Mouse (Mus musculus) liver, adult 2 months (tissue): ENCODE results near the gene Rag1. TPM values are rescaled to one million over a fixed set of nuclear protein-coding genes. Genes with fewer than 3 reads are reported as not detected.

Experiments
- DNase-seq: peaks from one replicate; pipeline ENCODE4 v3.0.0-alpha.2; 2011; ENCODE audit warnings: low read depth, low spot score; ENCODE audit errors: extremely low read depth
- H3K27ac ChIP-seq: fragments of 200-500 bp; replicated peaks from 2 replicates; pipeline ENCODE4 v1.5.1; 2012; ENCODE audit warnings: low read depth, mild to moderate bottlenecking, control low read depth, inconsistent platforms, low read length; ENCODE audit not compliant: insufficient read depth
- H3K27me3 ChIP-seq: fragments of 200-500 bp; 2 replicates; pipeline ENCODE4 v1.6.1; 2012; ENCODE audit warnings: mild to moderate bottlenecking, moderate library complexity, low read length, inconsistent platforms; ENCODE audit not compliant: control insufficient read depth, insufficient read depth
- H3K36me3 ChIP-seq: fragments of 200-500 bp; 2 replicates; pipeline ENCODE4 v1.6.1; 2012; ENCODE audit warnings: low read length, inconsistent platforms; ENCODE audit not compliant: control insufficient read depth, insufficient read depth
- H3K4me1 ChIP-seq: fragments of 200-500 bp; 2 replicates; pipeline ENCODE4 v1.6.1; 2011; ENCODE audit warnings: low read length; ENCODE audit not compliant: control insufficient read depth, insufficient read depth
- H3K4me3 ChIP-seq: fragments of 200-500 bp; 2 replicates; pipeline ENCODE4 v1.5.1; 2011; ENCODE audit warnings: low read depth, mild to moderate bottlenecking, control low read depth, low read length, moderate library complexity; ENCODE audit not compliant: insufficient read depth
- H3K79me2 ChIP-seq: fragments of 200-500 bp; 2 replicates; pipeline ENCODE4 v1.6.1; 2012; ENCODE audit warnings: inconsistent platforms, mild to moderate bottlenecking, low read length, moderate library complexity; ENCODE audit not compliant: control insufficient read depth, insufficient read depth
- H3K9ac ChIP-seq: fragments of 200-500 bp; 2 replicates; pipeline ENCODE4 v1.6.1; 2012; ENCODE audit warnings: low read depth, mild to moderate bottlenecking, control low read depth, inconsistent platforms, low read length
- CTCF ChIP-seq: fragments of 200-500 bp; IDR thresholded peaks from 2 replicates; pipeline ENCODE4 v1.5.1; 2011; ENCODE audit warnings: low read depth, low read length, control low read depth
- POLR2A ChIP-seq: fragments of 200-500 bp; IDR thresholded peaks from 2 replicates; pipeline ENCODE4 v1.6.1; 2011; ENCODE audit warnings: low read length, control low read depth; ENCODE audit not compliant: insufficient read depth; ENCODE audit errors: extremely low read depth
- WGBS: fragments of 180-500 bp; shearing (Covaris S2); methylation state at CpG from one replicate; pipeline ENCODE4 v1.1.7; 2018; 5-methylcytosine and 5-hydroxymethylcytosine counted together
- polyA plus RNA-seq: library from polyadenylated mRNA; depleted of rRNA; stranded (reverse); fragments of >200 nt; gene quantifications from 2 replicates; pipeline ENCODE4 v1.2.3, GENCODE M21; 2012
- total RNA-seq: library from RNA; depleted of rRNA; stranded (reverse); fragments of >200 nt; gene quantifications from 2 replicates; pipeline ENCODE4 v1.2.3, GENCODE M21; 2014

The Rag1 gene
- total and polyA plus RNA-seq, 2 experiments, result not detected

- H3K79me2 ChIP-seq, result no peaks in the 10 kb centered on the region
- H3K4me3 ChIP-seq, result no peak overlapping the region
- H3K27me3 ChIP-seq, result no peaks in the 10 kb centered on the region
- H3K4me1 ChIP-seq, result no peaks in the 10 kb centered on the region
- DNase-seq, result no peak
- WGBS, result 96% methylated on average over 3 of the region's 3 CpGs
- no peak overlapping the region for H3K9ac ChIP-seq
- H3K27ac ChIP-seq, result no peak overlapping the region
- no peak for TF ChIP-seq POLR2A
- TF ChIP-seq CTCF, result no peak
- H3K36me3 ChIP-seq, result no peaks in the 10 kb centered on the region
These were observed 19.4 kb upstream of the Rag1 start for GRCm38 (mm10) chr2:101668751-101669150.

DNA sequence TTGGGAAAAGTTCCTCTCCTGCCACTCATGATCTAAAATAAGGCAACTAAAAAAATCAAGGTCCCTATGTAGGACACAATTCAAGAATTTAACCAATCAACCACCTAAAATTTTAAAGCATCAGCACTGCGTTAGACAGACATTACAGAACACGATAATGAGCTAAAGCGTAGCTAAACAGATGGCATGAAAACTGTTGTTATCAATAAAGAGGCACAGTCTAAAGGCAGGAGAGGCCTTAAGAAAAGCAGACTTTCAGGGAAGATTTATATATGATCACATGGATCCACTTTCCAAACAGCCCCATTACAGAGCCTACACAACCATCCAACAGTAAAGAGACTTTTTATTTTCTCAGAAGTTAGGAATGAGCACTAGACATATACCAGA is 16.4 kb upstream of the Rag1 start:
- Histone ChIP-seq H3K9ac (no peak overlapping the region), H3K27ac (no peak overlapping the region), H3K79me2 (no peaks in the 10 kb centered on the region), H3K36me3 (no peaks in the 10 kb centered on the region), H3K4me1 (no peaks in the 10 kb centered on the region), H3K4me3 (no peak overlapping the region), H3K27me3 (no peaks in the 10 kb centered on the region)
- no peak for DNase-seq
- TF ChIP-seq POLR2A, result no peak
- TF ChIP-seq CTCF, result no peak
- 93% methylated on average over 3 of the region's 3 CpGs for WGBS

- WGBS, result 25% methylated on average over 9 of the region's 9 CpGs
- Histone ChIP-seq H3K79me2 (no peaks in the 10 kb centered on the region), H3K9ac (no peak overlapping the region), H3K36me3 (no peaks in the 10 kb centered on the region), H3K27me3 (no peaks in the 10 kb centered on the region), H3K4me3 (no peak overlapping the region), H3K27ac (no peak overlapping the region), H3K4me1 (no peaks in the 10 kb centered on the region)
- peak; percentile 50 for DNase-seq
- TF ChIP-seq POLR2A (no peak), CTCF (peak; percentile 91)
These were observed 15.9 kb upstream of the Rag1 start for GRCm38 (mm10) chr2:101665058-101665702.

DNA sequence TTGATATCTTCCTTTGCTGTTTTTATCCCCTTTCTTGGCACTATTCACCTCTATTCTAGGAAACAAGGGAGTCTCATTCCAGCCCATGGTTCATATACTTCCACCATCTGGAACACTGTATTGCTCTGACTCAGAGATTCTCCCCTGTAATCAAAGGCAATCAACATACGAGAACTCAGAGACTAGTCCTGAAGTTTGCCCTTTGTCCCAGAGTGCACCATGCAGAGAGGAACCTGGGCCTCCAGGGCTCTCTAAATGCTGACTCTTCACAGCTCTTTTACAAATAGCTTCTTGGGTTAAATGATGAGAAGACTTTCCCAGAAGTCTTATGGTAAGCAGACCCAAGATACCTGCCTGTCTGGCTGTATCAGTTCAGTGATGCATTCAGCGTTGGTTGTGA is 11.2 kb upstream of the Rag1 start:
- Histone ChIP-seq H3K4me1 (no peaks in the 10 kb centered on the region), H3K4me3 (no peak overlapping the region), H3K27ac (no peak overlapping the region), H3K36me3 (no peaks in the 10 kb centered on the region), H3K27me3 (0 out of 2 replicates have a peak, but pooled peaks cover 3% of the 10 kb centered on the region), H3K9ac (no peak overlapping the region), H3K79me2 (no peaks in the 10 kb centered on the region)
- 66% methylated on average over 2 of the region's 2 CpGs for WGBS
- no peak for DNase-seq
- TF ChIP-seq CTCF (no peak), POLR2A (no peak)

- DNase-seq, result peak; percentile 48
- WGBS, result 13% methylated on average over 14 of the region's 14 CpGs
- H3K27ac ChIP-seq, result no peak overlapping the region
These were observed 3.8 kb upstream of the Rag1 start for GRCm38 (mm10) chr2:101652921-101653597.

More at GRCm38 (mm10) chr2:101652921-101653597, 3.8 kb upstream of the Rag1 start:
- H3K79me2 ChIP-seq, result no peaks in the 10 kb centered on the region
- 0 out of 2 replicates have a peak, but pooled peaks cover 3% of the 10 kb centered on the region for H3K27me3 ChIP-seq
- H3K4me1 ChIP-seq, result no peaks in the 10 kb centered on the region
- TF ChIP-seq POLR2A, result no peak
- peak; percentile 69 for TF ChIP-seq CTCF
- H3K36me3 ChIP-seq, result no peaks in the 10 kb centered on the region
- H3K4me3 ChIP-seq, result no peak overlapping the region
- no peak overlapping the region for H3K9ac ChIP-seq
